Mouse (Mus musculus) spleen, adult 18-20 months (tissue): ENCODE measurements around the gene Zbtb20.
A peak's percentile ranks its signal among the peaks of the same experiment; 100 is the strongest.

Source experiments
- DNase-seq, 2 experiments: peaks; one replicate each; pipeline ENCODE4 v3.0.0; 2022; ENCODE audit warnings: mixed read lengths in 2 of 2

Zbtb20 gene

DNA sequence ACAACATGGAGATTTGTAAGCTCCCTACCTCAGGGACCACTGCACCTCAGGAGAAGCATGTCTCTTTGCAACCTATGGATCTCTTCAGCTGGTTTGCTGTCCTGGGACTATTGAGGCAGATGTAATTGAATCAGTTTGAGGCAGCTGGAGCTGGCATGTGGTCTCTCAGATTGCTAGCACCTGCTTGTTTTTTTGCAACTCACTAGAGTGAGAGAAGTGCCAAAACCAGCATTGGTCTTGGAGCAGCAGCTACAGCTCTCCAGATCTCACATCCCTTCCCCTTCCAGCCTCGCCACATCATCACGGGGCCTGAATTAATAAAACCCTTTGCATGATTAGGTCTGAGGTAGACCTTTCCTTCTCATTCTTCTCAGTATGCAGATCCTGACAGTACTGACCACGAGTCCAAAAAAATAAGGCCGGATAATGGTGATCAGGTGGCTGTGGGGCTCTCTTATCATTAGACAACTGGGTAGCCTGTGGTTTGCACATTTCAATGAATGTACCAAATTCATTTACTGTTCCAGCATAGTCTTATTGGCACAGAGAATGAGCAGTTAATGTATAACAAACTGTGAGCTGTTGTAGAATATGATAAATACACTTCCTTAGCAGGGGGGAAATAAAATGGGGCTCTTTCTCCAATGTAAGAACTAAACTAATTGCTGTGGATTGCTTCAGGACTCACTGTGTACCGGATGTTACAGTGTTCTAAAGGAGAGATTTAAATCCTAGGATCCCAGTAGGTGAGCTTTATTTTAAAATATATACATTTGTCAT is 205.4 kb downstream of the Zbtb20 start:
- DNase-seq, result no peak

DNA sequence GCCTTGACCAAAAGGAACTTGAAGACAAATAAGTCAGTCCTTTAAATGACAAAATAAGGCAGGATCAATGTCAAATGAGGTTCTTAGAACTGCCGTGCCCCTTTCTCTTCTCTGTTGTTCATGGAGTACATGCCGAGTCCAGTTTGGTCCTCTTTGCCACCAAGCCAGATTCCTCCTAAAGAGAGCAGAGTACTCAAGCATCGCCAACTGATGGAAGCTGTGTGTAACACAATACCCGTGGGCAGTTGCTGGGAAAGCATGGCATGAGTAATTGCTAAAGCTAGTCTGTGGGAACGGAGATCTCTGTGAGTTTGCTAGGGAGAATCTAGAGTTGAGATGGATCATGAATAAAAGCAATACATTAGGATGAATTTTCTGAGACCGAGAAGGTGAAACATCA is 206.3 kb downstream of the Zbtb20 start:
- DNase-seq, result no peak

DNA sequence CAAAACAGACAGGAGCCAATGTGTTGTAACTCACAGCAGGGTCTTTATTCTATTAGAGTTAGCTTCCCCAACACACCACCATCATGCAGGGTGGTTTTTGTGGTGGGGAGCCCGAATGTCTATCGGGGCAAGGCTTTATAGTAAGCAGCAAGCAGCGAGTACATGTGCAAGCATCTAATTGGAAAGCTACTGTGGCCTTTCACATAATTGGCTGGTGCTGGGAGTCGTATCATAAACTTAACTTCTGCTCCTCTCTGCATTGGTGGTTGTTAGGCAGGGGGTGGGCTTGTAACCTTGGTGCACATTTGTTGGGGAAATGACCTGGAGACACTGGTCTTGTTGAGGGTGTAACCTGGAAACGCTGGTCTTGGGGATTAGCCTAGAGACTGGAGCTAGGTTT is 207.1 kb downstream of the Zbtb20 start:
- no peak for DNase-seq

DNA sequence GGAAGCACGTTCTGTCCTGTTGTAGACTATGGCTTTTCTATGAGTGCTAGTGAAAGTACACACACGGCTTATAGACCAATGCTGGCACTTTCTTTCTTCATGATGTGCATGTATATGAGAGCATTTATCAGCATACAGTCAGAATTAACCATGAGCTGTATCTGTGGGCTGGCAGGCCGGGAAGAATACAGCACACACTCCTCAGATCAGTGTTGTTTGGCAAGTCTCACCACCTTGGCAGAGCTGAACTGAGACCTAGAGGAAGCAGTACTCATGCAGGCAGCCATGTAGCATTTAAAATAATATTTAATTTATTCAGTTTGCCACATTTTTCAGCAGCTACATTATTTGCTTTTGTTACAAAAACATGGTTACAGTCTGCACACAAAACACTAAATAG is 214.5 kb downstream of the Zbtb20 start:
- DNase-seq, result no peak

DNA sequence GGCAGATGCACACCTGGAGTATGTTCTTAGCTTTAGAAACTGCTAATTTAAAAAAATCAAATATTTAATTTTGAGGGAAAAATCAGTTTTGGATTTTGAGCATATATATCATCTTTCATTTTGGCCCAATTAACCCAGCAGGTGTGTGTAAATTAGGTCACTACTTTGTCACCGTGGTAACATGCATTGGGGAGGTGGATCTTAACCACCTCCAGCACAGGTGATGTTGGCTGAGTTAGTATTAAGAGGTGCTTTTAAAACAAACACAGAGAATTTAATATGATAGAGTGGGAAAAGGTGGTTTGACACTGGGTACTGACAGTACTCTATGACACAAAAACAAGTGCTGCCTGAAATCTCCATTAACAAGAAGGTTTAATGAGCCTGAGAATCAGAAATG is 218.5 kb downstream of the Zbtb20 start:
- no peak for DNase-seq

DNA sequence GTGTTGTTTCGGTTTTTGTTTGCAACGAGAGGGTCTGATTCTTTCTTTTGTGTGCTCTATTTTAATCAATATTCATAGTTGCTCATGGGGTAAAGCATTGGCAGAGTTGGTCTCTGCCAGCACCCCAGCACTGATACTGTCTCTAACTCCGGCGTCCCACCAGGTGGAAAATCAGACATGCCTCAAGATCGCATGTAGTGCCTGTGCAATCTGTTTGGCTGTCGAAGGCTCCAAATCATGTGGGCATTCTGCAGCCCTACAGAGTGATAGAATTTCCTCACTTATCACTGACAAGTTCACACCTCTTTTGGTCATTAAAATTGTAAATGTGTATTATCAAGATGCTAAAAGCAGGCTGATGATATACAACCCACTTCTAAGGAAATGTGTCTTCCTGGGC is 219.1 kb downstream of the Zbtb20 start:
- no peak for DNase-seq

DNA sequence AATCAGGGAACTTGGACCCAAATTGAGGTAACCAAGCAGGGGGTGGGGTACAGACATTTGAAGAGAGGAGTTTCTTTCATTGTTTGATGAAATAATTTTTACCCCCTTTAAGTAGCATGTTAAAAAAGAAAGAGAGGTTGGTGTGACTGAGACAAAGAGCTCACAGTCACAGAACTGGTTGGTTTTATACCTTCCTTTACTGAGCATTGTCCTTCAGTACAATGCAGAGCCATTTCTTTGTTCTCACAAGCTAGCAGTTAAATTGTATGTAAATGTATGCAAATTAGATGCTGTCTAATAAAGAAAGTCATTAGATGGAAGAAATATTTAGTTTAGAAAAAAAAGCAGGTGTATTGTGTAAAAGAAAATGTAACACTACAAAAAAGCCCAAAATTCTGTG is 220.4 kb downstream of the Zbtb20 start:
- no peak for DNase-seq

DNA sequence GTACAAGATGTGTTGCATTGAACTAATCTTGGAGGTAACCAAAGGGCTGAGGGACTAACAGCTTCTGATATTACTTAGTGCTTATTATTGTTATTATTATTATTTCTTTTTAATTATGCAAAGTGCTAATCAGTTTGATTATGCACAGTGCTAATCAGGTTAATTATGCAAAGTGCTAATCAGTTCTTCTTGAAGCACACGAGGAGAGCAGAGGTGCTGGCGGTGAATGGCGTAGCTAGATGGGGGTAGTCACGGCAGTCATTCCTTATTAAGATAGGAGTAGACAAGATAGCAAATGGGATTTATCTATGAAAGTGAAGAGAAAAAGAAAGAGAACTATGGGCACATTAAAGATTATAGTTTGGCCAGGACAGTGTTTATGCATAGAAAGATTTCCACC is 222.5 kb downstream of the Zbtb20 start:
- no peak for DNase-seq

DNA sequence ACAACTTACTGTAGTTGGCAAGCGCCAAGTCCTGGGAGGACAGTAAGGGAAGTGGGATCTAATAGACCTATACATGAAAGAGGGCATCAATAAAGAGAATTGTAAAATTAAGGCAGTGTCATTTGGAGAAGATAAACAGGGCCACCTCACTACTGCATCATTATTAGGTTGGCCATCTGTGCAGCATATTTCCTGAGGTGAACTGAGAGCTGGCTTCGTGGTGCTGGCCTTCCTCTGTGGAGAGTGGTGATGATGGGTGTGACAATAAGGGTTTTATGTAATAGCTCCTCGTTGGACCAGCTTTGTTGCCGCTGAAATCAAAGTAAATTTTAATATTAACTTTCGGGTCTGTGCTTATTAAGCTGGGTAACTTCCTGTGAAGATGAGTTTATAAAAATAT is 223.0 kb downstream of the Zbtb20 start:
- no peak for DNase-seq

DNA sequence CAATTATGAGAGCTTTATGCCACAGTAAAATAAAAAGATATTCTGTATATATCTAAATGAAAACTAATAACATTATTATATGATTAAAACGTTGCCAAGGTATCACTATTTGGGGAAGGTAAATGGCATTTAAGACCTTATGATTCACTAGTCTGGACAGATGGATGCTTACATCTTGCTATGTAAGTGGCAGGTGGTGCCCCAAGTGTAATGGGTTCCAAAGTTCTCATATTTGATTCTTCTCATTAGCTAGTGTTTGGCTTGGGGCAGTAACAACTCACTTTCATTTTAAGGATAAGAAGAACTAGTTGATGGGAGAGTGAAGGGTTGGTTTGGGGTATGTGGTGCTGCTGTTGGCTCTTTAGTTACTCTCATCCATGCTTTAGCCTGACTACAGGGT is 235.6 kb downstream of the Zbtb20 start:
- no peak for DNase-seq

DNA sequence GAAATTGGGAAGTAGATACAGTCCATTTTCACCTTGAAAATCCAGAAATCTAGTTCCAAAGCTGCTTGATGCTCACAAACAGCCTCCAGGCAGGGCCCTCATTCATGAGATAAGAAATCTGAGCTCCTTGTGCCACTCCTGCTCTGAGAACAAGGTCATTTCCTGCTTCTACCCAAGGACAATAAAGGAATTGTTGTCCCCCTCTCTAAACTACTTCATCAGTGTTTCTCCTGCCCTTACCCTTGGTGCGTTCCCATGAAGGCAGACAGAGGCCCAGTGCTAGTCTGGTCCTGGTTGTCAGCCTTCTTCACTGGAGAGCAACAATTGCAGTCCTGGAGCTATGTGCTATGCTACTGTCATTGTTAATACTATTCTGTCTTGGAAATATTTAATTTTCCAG is 238.3 kb downstream of the Zbtb20 start:
- DNase-seq, result no peak

DNA sequence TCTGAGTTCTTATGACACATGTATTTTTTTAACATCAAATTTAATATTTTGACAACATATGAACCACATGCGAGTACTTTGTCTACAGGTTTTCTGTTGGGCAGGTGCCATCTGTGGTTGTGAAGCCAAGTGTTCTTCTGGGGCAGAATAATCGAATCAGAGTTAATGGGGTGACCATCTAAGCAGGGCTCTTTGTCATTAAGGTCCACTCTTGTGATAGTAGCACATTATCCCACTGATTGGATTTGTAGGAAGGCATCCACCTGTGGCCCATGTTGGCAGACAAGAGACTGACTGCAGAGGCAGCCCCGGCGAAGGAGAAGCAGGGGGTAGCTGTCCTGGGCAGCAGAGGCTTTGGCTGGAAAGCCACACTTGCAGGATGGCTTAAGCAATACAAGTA is 254.3 kb downstream of the Zbtb20 start:
- no peak for DNase-seq

DNA sequence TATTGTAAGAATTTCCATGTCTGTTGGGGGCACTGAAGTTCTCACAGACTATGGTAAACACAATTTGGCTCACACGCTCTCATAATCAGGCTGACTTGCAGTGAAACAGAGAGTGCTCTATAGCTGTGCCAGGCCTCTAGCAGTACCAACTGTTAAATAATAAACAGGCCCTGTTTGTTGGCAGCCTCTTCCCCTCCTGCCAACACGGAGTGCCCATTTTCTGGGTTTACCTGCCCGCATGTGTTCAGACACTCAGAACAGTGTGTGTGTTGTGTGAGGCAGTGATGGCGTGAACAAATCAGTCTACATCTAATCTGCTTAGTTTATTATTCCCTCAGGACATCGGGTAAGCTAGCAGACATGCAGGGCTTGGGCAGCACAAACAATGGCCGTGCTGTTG is 254.9 kb downstream of the Zbtb20 start:
- DNase-seq, result no peak

DNA sequence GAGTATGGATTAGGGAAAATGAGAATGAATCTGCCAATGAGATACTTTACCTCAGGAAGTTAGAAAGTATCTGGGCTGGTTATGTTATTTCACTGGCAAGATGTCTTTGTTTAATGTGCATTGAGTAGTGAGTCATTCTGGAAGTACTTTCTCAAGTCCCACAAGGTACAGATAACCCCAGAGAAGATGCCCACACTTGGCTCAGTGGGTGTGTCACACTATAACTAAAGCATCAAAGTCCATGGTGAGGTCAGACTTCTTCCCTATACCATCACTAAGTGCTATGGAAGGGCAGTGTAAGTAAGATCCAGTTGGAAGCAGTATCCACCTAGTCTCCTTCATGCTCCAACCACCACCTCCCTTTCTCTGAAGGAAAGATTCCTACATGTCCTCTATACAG is 255.4 kb downstream of the Zbtb20 start:
- no peak for DNase-seq

DNA sequence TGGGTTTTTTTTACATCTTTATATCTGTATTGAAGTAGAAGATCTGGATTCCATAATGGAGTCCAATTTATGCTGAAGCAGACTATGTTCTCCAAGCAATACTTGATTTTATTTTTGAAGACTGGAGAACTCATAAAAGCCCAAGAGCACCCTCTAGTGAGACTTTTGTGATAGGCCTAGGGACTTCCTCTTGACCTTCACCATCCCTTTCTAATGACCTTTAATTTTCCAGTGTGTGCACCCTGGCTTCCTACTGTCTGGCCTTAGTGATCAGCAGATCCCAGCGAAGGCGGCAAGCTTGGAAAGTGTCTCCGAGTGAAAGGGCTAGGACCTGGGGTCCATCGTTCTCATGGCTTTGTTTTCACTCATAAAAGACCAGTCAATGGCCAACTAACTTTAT is 292.8 kb downstream of the Zbtb20 start:
- peak in 1 of 2 experiments; percentile 6 for DNase-seq

DNA sequence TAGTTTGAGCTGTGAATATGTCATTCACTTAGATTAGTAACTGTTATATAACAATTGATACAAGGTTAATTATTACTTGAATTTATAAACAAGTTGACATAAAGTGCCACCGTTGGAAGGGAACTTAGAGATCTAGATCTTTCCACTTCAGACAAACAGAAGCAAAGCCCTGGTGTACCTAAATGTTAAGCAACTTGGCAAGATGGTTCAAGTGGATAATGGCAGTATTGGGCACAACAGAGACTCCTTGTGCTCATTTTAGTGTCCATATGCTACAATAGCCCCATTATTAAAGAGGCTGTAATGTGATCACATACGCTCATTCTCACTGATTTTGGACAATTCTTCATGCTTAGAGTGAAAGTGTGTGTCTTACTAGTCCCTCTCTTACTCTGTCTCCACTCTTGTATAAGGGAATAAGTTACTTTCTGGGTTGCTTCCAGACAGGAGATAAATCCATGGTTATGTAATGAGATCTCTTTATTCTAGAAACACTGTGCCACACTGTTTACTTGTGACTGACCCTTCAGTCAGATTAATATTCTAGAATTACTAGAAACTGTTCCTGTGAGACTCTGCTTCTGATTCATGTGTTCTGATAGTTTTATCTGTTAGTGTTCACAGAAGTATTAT is 293.7 kb downstream of the Zbtb20 start:
- no peak for DNase-seq

DNA sequence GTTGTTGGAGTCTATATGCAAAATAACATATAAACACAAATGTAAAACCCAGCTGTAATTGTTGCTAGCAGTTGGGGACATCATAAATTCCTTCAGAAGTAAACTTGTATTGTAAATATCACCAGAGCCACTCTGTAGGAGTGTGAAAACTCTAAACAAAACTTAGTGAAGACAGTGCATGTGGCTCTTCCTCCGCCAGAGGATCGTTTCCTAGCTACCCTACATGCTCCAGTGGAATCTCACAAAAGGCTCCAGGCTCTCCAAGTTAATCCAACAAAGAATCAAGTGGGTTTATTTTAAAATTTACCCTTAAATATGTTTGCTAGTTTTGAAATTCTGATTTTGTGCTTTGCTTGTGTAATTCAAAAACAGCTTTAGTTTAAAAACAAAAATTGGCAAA is 296.5 kb downstream of the Zbtb20 start:
- DNase-seq, result no peak

DNA sequence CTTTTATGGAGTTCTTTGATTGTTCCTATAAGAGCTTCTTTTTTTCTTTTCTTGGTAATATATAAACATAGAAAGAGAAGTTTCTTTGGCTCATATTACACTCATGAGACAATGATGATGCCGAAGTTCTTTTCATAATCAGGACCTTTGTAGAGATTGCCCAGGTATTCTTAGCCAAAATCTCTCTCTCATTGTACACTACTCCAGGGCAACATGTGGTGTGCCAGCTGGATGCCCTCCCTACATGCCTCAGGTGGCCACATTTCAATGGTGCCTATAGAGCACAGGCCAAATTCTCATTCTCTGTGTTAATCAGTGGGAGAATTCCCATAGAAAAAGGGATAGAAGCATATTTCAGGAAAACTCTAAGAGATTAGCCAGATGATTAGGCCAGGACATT is 297.2 kb downstream of the Zbtb20 start:
- DNase-seq, result no peak

DNA sequence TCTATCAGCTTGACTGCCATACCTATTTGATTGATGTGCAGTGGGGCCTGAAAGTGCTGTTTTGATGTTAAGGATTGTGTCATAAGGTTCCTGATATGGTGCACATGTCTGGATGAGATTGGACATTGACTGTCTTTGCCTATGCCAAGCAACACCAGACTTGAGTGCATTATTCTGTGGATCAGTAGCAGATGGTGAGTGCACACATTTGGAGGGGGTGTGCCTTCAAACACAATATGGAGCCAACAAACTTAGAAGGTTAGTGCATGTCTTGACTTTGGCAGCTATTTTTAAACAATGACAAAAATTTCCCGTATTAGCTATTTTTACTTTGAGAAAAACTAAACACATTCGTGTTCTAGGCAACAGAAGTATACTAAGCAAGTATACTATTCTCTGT is 299.1 kb downstream of the Zbtb20 start:
- DNase-seq, result no peak

DNA sequence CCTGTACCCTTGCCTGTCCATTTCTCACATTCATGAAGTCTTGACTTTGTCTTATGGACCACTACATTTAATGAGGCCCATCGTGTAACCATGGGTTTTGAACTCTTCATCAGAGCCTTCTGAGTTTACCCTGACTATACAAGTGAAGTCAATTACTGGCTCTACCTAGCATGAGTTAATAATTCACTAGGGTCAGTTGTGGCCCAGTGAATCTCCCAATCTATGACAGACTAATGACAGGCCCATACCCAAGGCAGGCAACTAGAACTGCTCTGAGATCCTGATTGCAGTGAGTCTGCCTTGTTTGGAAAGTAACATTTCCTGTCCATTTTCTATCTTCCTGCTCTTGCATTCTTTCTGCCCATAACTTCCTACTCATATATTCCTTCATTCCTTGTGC is 305.4 kb downstream of the Zbtb20 start:
- DNase-seq, result no peak

DNA sequence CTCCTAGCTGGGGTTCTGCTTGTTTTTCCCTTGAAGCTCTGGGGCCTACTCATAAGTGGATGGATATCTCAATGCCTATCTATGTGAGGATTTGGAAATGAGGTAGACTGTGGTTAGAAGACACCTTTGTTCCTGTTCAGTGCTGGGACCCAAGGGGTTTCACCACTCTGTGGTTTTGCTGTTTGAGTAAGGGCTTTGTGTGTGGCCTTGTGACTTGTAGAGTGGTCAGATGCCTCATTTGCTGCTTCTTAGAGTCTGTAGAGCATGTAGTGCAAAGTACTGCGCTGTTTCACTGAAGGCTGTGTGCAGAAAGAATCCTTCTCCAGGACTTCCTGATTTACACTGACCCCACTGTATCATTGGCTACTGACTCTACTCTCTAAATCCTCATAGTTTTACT is 314.7 kb downstream of the Zbtb20 start:
- DNase-seq, result no peak

DNA sequence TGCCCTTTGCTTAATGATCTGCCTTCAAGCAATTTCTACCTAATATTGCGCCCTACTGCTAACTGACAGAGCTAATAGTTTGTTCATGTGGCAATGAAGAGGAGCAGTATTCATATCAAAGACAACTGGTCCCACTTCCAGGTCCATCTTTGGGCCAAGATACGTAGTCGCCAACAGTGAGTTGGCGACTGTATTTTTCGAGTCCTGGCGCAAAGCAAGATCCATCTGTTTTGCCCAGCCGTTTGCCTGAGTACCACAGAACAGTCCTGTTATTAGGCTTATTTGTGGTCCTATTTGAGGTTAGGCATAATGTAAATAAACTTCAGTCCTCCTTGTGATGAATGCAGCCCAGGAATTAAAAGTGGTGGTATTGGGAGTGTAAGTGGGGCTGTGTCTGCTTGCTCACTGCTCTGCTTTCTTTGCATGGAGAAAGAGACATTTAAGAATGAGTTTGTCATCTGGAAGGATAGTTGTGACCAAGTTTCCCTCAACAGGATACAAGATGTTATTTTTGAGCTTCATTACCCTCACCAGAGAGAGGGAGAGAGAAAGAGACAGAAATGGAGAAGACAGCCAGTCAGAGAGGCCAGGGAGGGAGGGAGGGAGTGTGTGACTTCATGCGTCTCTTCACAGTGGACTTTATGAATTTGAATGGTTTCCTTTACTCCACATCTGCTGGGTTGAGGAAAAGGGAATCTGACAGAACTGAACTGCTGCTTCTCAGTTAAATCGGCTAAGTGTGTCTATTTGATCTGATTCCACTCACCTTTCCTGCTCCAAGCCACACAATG is 315.6 kb downstream of the Zbtb20 start:
- DNase-seq, result no peak

DNA sequence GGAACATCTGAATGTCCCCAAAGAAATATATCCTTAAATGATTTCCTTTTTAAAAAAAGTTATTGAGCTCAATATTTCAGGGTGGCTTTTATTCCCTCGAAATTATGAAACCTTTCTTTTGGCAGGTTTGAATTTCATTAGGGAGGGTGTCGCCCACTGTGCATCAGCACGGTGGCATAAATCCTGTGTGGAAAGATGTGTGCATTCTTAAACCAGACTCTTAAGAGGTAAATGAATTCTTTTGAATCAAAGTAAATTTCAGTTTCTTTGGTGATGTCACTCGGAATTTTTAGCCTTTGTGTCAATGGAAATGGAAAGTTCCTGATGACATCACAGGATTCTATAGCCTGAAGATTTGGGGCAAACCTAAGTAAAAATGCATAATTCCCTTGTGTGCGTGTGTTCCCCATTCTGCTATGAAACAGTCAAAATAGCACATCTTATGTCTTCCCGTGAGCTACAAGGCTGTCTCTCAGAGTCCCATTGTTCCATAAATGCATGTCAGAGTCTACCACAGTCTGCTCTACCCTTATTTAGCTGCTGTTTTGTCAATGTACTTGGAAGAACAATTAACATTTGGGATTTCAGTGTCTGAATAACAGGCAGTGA is 318.1 kb downstream of the Zbtb20 start:
- DNase-seq, result no peak
